Mouse (Mus musculus) layer of hippocampus, adult 2 months (tissue): Measurements from ENCODE around the gene Serpina3f. TPM values are rescaled to one million over a fixed set of nuclear protein-coding genes. Genes with fewer than 3 reads are reported as not detected.
A peak's percentile ranks its signal among the peaks of the same experiment; 100 is the strongest.

Experiments
- DNase-seq, 2 experiments: peaks; one replicate each; pipeline ENCODE4 v3.0.0; 2022; ENCODE audit warnings: low spot score in 2 of 2
- H3K27ac ChIP-seq: fragments of 200-600 bp; 2 replicates; pipeline ENCODE4 v1.8.1; 2022
- H3K4me3 ChIP-seq: fragments of 200-600 bp; 2 replicates; pipeline ENCODE4 v1.8.1; 2022; ENCODE audit warnings: mild to moderate bottlenecking
- CTCF ChIP-seq: fragments of 200-600 bp; conservative IDR thresholded peaks from 2 replicates; pipeline ENCODE4 v1.8.1; 2022; ENCODE audit warnings: antibody characterized with exemption, mild to moderate bottlenecking, moderate library complexity
- long read RNA-seq, 2 experiments: library from polyadenylated mRNA; stranded (forward); transcript quantifications; one replicate each; pipeline ENCODE4 v2.0.0; 2021; ENCODE audit warnings: borderline mapping rate in 2 of 2
- total RNA-seq, 2 experiments: library from RNA; stranded (reverse); gene quantifications; 2 replicates each; pipeline ENCODE4 v1.2.3; 2021

Gene Serpina3f
- not detected for total RNA-seq
- long read RNA-seq, experiment 1 = 0 reads
- long read RNA-seq, experiment 2 = 0 reads

- Histone ChIP-seq H3K4me3 (no peak within 1 kb of the TSS), H3K27ac (peak within 1 kb of the TSS; percentile 52)
These were observed at the start of gene Serpina3f for GRCm38 (mm10) chr12:104214445-104214753. TSS of gene Serpina3f (plus strand) at chr12:104214544.

GRCm38 (mm10) chr12:104174747-104175146, 39.6 kb upstream of the Serpina3f start:
- Histone ChIP-seq H3K4me3 (no peak overlapping the region), H3K27ac (no peak overlapping the region)
- TF ChIP-seq CTCF = no peak
- no peak for DNase-seq

More at GRCm38 (mm10) chr12:104214445-104214753, at the start of gene Serpina3f:
- TF ChIP-seq CTCF = no peak
- no peak for DNase-seq

GRCm38 (mm10) chr12:104175636-104176035, 38.7 kb upstream of the Serpina3f start:
- no peak overlapping the region for H3K27ac ChIP-seq
- no peak overlapping the region for H3K4me3 ChIP-seq
- TF ChIP-seq CTCF = no peak
- peak in 1 of 2 experiments; percentile 43 for DNase-seq

- no peak for DNase-seq
- 0 out of 2 replicates have a peak, but pooled peaks have one; percentile 8 for TF ChIP-seq CTCF
- H3K4me3 ChIP-seq = no peak overlapping the region
- H3K27ac ChIP-seq = no peak overlapping the region
These were observed 35.8 kb upstream of the Serpina3f start for GRCm38 (mm10) chr12:104178577-104178976.

GRCm38 (mm10) chr12:104178987-104179386, 35.4 kb upstream of the Serpina3f start:
- TF ChIP-seq CTCF = no peak
- Histone ChIP-seq H3K27ac (no peak overlapping the region), H3K4me3 (no peak overlapping the region)
- no peak for DNase-seq

GRCm38 (mm10) chr12:104185046-104185445, 29.3 kb upstream of the Serpina3f start:
- Histone ChIP-seq H3K4me3 (no peak overlapping the region), H3K27ac (no peak overlapping the region)
- DNase-seq = no peak
- no peak for TF ChIP-seq CTCF

GRCm38 (mm10) chr12:104186041-104186581, 28.2 kb upstream of the Serpina3f start:
- peak in 1 of 2 experiments; percentile 16 for DNase-seq
- Histone ChIP-seq H3K4me3 (no peak overlapping the region), H3K27ac (no peak overlapping the region)
- TF ChIP-seq CTCF = no peak

GRCm38 (mm10) chr12:104189246-104189645, 25.1 kb upstream of the Serpina3f start:
- no peak for TF ChIP-seq CTCF
- H3K4me3 ChIP-seq = no peak overlapping the region
- DNase-seq = no peak
- no peak overlapping the region for H3K27ac ChIP-seq

GRCm38 (mm10) chr12:104190852-104191251, 23.5 kb upstream of the Serpina3f start:
- DNase-seq = no peak
- no peak overlapping the region for H3K4me3 ChIP-seq
- no peak for TF ChIP-seq CTCF
- H3K27ac ChIP-seq = no peak overlapping the region

- H3K27ac ChIP-seq = no peak overlapping the region
- DNase-seq = no peak
- no peak overlapping the region for H3K4me3 ChIP-seq
- peak; percentile 61 for TF ChIP-seq CTCF
These were observed 5.2 kb upstream of the Serpina3f start for GRCm38 (mm10) chr12:104209149-104209548.

- H3K27ac ChIP-seq = no peak overlapping the region
- TF ChIP-seq CTCF = no peak
- no peak overlapping the region for H3K4me3 ChIP-seq
- DNase-seq = no peak
These were observed 4.5 kb upstream of the Serpina3f start for GRCm38 (mm10) chr12:104209802-104210201.

GRCm38 (mm10) chr12:104213689-104214444, 477 bp upstream of the Serpina3f start:
- DNase-seq = peak in 1 of 2 experiments; percentile 22
- TF ChIP-seq CTCF = no peak
- Histone ChIP-seq H3K4me3 (no peak overlapping the region), H3K27ac (peak overlapping the region; percentile 52)

GRCm38 (mm10) chr12:104215249-104215648, 905 bp downstream of the Serpina3f start:
- no peak for DNase-seq
- H3K4me3 ChIP-seq = no peak overlapping the region
- no peak overlapping the region for H3K27ac ChIP-seq
- no peak for TF ChIP-seq CTCF

GRCm38 (mm10) chr12:104221616-104222015, 7.3 kb downstream of the Serpina3f start:
- H3K4me3 ChIP-seq = no peak overlapping the region
- H3K27ac ChIP-seq = no peak overlapping the region
- no peak for TF ChIP-seq CTCF
- no peak for DNase-seq
